Mouse (Mus musculus): Measurements from ENCODE around the gene Gm49355.

- no peak for TF ChIP-seq CTCF (IDR thresholded peaks at IDR 0.05; ENCODE audit: borderline replicate concordance, control insufficient read depth, extremely low read depth, insufficient read depth, low read length, poor library complexity)
- no peak for TF ChIP-seq POLR2A (IDR thresholded peaks at IDR 0.05; ENCODE audit: control insufficient read depth, extremely low read depth, insufficient read depth, low read length, poor library complexity)
Observed at GRCm38 (mm10) chr14:12349334-12350090, 65.7 kb downstream of the Gm49355 start.
